Mouse (Mus musculus) cortical plate, adult 2 months (tissue): ENCODE data around the gene Cnbd2.

ENCODE experiments used
- CTCF ChIP-seq: fragments of 200-500 bp; IDR thresholded peaks from 2 replicates; pipeline ENCODE4 v1.5.1; 2011; ENCODE audit warnings: mild to moderate bottlenecking, control low read depth, low read length; ENCODE audit not compliant: insufficient read depth; ENCODE audit errors: extremely low read depth
- POLR2A ChIP-seq: fragments of 200-500 bp; IDR thresholded peaks from 2 replicates; pipeline ENCODE4 v1.6.1; 2011; ENCODE audit warnings: mild to moderate bottlenecking, low read length, control low read depth; ENCODE audit not compliant: insufficient read depth; ENCODE audit errors: extremely low read depth

DNA sequence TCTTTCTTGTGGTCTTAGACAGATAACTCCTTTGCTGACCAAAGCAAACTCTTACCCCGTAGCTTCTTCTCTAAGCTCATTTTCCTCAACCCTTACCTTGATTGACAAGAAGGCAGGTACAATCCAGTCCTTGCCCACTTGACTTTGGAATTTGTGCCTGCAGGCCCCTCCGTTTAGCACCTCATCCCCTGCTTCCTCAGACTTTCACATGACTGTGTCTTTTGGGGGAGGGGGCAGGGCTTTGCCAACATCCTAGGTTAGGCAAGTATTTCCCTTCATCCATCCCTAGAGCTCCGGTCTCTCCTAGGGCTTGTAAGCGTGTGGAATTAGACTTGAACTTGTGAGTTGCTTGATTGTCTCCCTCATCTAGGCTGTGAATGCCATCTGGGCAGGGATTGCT lies 111.6 kb downstream of the Cnbd2 start:
- TF ChIP-seq POLR2A (no peak), CTCF (no peak)
